Mouse (Mus musculus): ENCODE data around the gene Gm10715.
"Not testable (repeated sequence)": the region's sequence is repeated elsewhere in the genome, so short reads cannot be mapped to it uniquely, and the experiment has no call there.

DNA sequence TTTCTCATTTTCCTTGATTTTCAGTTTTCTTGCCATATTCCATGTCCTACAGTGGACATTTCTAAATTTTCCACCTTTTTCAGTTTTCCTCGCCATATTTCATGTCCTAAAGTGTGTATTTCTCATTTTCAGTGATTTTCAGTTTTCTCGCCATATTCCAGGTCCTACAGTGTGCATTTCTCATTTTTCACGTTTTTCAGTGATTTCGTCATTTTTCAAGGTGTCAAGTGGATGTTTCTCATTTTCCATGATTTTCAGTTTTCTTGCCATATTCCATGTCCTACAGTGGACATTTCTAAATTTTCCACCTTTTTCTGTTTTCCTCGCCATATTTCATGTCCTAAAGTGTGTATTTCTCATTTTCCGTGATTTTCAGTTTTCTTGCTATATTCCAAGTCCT lies 11.0 kb upstream of the Gm10715 start:
- TF ChIP-seq CTCF, EP300 (IDR thresholded peaks at IDR 0.05; ENCODE audit: low read depth): not testable (repeated sequence)

Measured in liver, postnatal 0 days (tissue).